Mouse (Mus musculus): ENCODE measurements at regions not wholly inside any gene's neighbourhood (a gene's known extent, or its start where the extent isn't known, plus 50 kb on each side); places are given as distances from the start of the nearest gene placed in this dataset.
A peak's percentile ranks its signal among the peaks of the same experiment; 100 is the strongest.

DNA sequence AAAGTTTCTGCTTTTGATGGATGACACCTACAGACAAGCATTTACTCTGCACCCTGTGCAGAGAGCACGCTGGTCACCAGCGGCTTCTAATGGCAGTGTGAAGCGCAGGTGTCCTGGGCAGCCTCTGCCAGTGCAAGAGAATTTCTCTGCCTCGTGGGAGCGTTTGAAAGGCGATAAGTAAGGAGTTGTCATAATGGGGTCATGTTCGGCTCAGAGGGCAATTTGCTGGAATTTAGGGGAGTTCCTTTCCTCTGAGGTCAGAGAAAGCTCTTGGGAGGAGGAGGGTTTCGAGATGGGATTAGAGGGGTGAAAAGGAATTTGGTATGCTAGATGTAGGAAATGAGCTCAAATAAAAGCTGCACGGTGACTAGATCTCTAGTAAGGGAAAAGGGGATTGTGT, 144.5 kb downstream of the Ttc32 start:
- ChIA-PET POLR2A (interaction anchor here (1.3 kb wide), 1 partner anchor 49 kb away, joined by 3 read pairs; no protein-coding TSS in a partner anchor), CTCF (interaction anchor here (1.0 to 3.5 kb wide), 4 partner anchors 8 to 1049 kb away, joined by 3 to 12 read pairs (median 3); no protein-coding TSS in a partner anchor)
- in situ Hi-C loops (cut with MboI; ENCODE audit: low pct_unique_long_range_greater_than_20kb) = loop anchor here (25.0 kb wide), 1 partner anchor 1363 kb away; no protein-coding TSS in a partner anchor
- TF ChIP-seq CTCF (IDR thresholded peaks at IDR 0.05) = peak; percentile 22
- H3K27me3 ChIP-seq = no peaks in the 10 kb centered on the region
- ATAC-seq = peak; percentile 56
- peak; percentile 42 for DNase-seq (ENCODE audit: low read depth, low spot score)

DNA sequence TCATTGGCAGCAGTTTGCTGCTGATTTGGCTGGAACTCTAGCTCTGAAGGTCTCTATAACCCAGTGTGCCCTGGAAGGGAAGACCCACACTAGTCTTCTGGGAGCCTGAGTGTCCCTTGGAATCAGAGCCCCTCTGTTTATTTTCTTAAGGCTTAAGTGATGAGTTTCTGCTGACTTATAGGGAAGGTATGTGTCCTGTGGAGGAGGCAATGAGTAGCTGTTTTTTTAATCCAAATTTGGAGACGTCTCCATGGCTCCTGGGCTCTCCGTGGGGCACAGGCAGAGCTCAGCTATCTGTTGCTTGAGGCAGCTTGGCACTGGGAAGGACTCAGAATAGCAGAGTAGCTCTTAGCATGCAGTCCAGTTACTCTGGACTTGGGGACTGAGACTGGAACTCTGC, 146.4 kb downstream of the Ttc32 start:
- H3K27me3 ChIP-seq = no peaks in the 10 kb centered on the region
- POLR2A ChIA-PET = no interaction called here
- DNase-seq (ENCODE audit: low read depth, low spot score) (peak; percentile 30), ATAC-seq (peak; percentile 51)
- CTCF ChIA-PET = interaction anchor here (1.5 to 3.5 kb wide), 2 partner anchors 10 to 66 kb away, joined by 3 to 12 read pairs; no protein-coding TSS in a partner anchor
- in situ Hi-C loops (cut with MboI; ENCODE audit: low pct_unique_long_range_greater_than_20kb) = no loop called here
- no peak for TF ChIP-seq CTCF (IDR thresholded peaks at IDR 0.05)

DNA sequence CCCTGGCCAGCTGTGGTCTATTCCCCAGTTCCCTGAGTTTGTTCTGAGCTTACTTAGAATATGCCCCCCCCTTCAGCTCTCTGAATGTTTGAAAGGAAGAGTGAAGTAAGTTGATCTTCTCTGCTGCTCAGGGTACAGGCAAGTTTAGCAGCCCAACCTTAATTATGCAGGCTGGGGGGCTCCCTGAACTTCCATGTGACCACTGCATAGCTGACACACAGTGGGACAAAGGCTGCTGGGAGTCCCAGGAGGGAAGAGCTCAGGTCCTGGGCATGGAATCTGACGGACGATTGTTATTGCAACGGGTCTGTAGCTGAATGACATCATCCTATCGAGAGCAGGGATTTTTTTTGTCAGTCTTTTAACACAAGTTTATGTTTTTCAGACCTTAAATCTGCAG, 148.8 kb downstream of the Ttc32 start:
- TF ChIP-seq CTCF (IDR thresholded peaks at IDR 0.05) = no peak
- no peak for DNase-seq (ENCODE audit: low read depth, low spot score)
- ChIA-PET CTCF (no interaction called here), POLR2A (no interaction called here)
- ATAC-seq = no peak
- H3K27me3 ChIP-seq = no peaks in the 10 kb centered on the region
- in situ Hi-C loops (cut with MboI; ENCODE audit: low pct_unique_long_range_greater_than_20kb) = no loop called here

DNA sequence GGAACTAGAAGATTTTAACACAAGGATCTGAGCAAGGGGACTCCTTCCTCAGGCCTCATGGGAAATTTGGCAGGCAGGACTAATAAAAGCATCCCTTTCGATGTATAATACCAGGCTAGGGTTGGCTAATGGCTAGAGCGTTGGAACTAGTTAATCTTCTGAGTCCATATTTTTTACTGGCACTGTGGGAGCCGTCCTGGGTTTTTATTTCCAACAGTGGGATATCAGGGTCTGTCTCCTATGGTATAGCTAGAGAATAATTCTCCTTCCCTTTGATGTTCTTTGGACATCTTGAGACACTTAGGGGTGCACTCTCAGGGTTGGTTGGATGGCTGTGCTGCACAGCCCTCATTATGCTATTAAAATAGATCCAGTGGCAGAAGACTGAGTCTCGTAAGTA, 150.9 kb downstream of the Ttc32 start:
- no peaks in the 10 kb centered on the region for H3K27me3 ChIP-seq
- DNase-seq (ENCODE audit: low read depth, low spot score) (no peak), ATAC-seq (no peak)
- TF ChIP-seq CTCF (IDR thresholded peaks at IDR 0.05) = no peak
- ChIA-PET CTCF (no interaction called here), POLR2A (no interaction called here)
- in situ Hi-C loops (cut with MboI; ENCODE audit: low pct_unique_long_range_greater_than_20kb) = no loop called here

DNA sequence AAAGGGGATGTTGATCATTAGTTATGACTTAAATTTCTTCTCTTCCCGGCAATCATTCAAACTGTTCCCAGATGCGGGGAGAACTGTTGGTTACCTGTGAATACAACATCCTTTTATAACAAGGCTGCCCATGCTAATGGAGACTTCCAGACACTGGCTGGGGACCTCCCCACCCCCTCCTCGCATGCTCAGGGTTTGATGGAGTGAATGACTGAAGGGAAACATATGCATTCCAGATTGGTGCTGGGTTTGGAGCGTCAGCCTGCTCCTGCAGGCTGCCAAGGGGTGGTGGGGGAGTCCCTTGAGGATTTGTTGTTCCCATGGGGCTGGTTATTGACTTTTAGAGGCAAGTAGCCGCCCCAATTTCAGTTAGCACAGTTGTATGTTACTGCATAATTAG, 161.9 kb downstream of the Ttc32 start:
- no peak for TF ChIP-seq CTCF (IDR thresholded peaks at IDR 0.05)
- ATAC-seq = no peak
- ChIA-PET POLR2A (no interaction called here), CTCF (interaction anchor here (0.7 kb wide), 1 partner anchor 17 kb away, joined by 3 read pairs; no protein-coding TSS in a partner anchor)
- DNase-seq (ENCODE audit: low read depth, low spot score) = no peak
- no peaks in the 10 kb centered on the region for H3K27me3 ChIP-seq
- in situ Hi-C loops (cut with MboI; ENCODE audit: low pct_unique_long_range_greater_than_20kb) = no loop called here

DNA sequence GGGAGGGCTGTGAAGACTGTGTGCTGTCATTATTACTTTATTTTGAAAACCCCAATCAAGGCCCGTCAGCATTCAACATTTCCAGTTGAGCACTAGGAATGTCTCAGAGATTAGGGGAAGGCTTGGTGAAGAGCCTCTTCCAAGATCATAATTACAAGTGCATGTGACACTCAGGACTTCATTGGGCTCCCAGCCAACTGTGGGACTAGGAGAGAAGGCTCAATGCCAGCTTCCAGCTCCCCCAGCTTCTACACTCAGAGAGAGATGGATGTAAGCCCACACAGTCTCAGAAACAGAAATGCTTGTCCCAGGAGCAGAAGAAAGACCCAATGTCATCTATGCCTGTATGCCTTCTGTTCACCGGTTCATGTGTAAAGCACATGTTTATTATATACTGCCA, 169.5 kb downstream of the Ttc32 start:
- no peak for DNase-seq (ENCODE audit: low read depth, low spot score)
- CTCF ChIA-PET = no interaction called here
- no peaks in the 10 kb centered on the region for H3K27me3 ChIP-seq
- no peak for TF ChIP-seq CTCF (IDR thresholded peaks at IDR 0.05)
- in situ Hi-C loops (cut with MboI; ENCODE audit: low pct_unique_long_range_greater_than_20kb) = no loop called here
- POLR2A ChIA-PET = no interaction called here
- no peak for ATAC-seq

DNA sequence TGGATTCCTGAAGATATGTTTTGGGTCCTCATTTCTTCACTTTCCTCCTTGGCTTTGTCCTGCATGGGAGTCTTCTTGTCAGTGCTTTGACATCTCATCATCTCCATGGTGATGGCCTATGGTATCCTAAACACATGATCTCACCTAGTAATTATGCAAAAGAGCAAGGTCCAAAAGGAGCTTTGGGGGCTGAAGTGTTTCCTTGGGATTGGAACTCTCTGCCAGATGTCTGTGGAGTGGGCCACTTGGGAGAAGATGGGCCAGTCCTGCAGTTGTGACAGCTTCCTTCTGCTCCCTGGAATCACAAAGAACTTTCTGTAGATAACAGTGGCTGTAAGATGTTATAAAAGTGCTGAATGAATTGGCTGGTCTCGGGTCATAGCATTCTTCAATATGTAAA, 182.4 kb downstream of the Ttc32 start:
- no peak for TF ChIP-seq CTCF (IDR thresholded peaks at IDR 0.05)
- DNase-seq (ENCODE audit: low read depth, low spot score) (no peak), ATAC-seq (no peak)
- H3K27me3 ChIP-seq = no peaks in the 10 kb centered on the region
- ChIA-PET CTCF (no interaction called here), POLR2A (interaction anchor here (0.5 kb wide), 1 partner anchor 12 kb away, joined by 3 read pairs; no protein-coding TSS in a partner anchor)
- in situ Hi-C loops (cut with MboI; ENCODE audit: low pct_unique_long_range_greater_than_20kb) = no loop called here

DNA sequence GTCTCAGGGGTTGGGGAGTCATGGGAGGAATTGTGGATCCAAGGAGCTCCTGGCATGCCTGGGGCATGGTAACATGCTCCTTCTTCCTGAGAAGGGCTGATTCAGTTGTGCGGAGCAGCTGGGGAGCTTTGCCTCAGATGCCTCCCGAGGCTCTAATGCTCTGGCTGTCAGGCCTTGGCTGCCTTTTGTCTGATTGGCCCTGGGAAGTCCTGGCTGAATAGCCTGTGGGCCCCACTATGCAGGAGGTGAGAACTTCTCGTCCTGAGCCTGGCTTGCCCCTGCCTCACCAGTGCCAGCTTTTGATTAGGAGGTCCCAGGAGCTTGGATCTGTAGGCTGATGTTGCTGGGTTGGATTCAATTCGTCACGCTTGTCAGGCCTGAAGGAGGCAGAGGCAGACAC, 195.2 kb downstream of the Ttc32 start:
- ATAC-seq = no peak
- DNase-seq (ENCODE audit: low read depth, low spot score) = no peak
- in situ Hi-C loops (cut with MboI; ENCODE audit: low pct_unique_long_range_greater_than_20kb) = no loop called here
- ChIA-PET POLR2A (no interaction called here), CTCF (no interaction called here)
- no peak for TF ChIP-seq CTCF (IDR thresholded peaks at IDR 0.05)
- H3K27me3 ChIP-seq = no peaks in the 10 kb centered on the region

DNA sequence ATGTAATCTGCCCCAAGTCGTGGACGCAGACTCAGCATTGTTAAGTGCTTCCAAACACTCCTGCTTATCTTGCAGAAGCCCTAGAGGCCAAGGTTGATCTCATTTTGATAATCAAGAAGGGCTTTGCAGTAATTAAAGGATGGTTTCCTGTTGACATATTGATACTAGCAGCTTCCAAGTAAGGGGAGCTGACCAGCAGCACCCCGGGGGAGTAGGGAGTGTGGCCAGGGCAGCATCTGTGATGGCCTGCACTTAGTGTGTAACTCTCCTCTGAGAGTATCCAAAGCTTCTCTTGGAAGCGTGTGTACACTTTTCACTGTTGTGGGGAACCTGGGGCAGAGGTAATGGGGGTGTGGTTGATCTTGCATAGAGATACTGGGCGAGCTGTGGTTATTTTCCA, 198.1 kb downstream of the Ttc32 start:
- no peak for TF ChIP-seq CTCF (IDR thresholded peaks at IDR 0.05)
- DNase-seq (ENCODE audit: low read depth, low spot score) = no peak
- CTCF ChIA-PET = no interaction called here
- ATAC-seq = no peak
- POLR2A ChIA-PET = no interaction called here
- in situ Hi-C loops (cut with MboI; ENCODE audit: low pct_unique_long_range_greater_than_20kb) = no loop called here
- H3K27me3 ChIP-seq = no peaks in the 10 kb centered on the region

DNA sequence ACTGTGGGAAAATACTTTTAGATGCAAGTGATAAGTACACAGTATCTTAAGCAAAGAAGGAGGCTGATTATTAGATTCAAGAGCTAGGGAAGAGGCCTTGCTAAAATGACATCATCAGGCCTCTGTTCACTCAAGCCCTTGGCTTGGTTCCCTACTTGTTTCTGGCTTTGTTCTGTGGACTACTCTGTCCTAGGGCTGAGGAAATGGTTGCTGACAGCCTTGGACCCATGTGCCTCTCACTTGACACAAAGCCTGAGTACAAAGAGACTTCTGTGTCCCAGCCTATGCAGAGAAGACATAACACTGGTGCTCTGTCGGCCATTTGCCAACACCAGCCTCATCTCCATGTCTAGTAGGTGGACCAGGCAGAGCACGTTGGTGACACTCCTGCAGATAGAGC, 198.7 kb downstream of the Ttc32 start:
- POLR2A ChIA-PET = no interaction called here
- H3K27me3 ChIP-seq = no peaks in the 10 kb centered on the region
- CTCF ChIA-PET = no interaction called here
- ATAC-seq (no peak), DNase-seq (ENCODE audit: low read depth, low spot score) (no peak)
- TF ChIP-seq CTCF (IDR thresholded peaks at IDR 0.05) = no peak
- in situ Hi-C loops (cut with MboI; ENCODE audit: low pct_unique_long_range_greater_than_20kb) = no loop called here

DNA sequence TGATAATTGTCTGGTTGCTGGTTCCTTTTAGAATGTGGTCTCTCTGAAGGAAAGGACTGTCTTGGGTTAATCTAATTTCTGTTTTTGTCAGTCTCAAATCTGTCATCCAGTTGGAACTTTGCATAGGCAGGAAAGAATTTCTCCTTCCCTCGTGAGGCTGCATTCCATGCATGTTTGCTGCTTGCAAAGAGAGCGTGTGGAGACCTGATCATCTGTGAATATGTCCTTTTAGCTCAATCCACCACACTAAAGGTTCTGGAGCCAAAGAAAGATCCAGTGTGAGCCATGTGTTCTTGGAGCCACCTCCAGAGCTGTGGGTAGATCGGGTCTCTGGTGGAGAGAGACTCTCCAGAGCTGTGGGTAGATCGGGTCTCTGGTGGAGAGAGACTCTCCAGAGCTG, 200.2 kb downstream of the Ttc32 start:
- H3K27me3 ChIP-seq = no peaks in the 10 kb centered on the region
- in situ Hi-C loops (cut with MboI; ENCODE audit: low pct_unique_long_range_greater_than_20kb) = no loop called here
- TF ChIP-seq CTCF (IDR thresholded peaks at IDR 0.05) = no peak
- CTCF ChIA-PET = interaction anchor here (0.7 to 1.5 kb wide), 2 partner anchors 9 to 10 kb away, joined by 3 read pairs; no protein-coding TSS in a partner anchor
- POLR2A ChIA-PET = interaction anchor here (0.6 kb wide), 1 partner anchor 322 kb away, joined by 3 read pairs; no protein-coding TSS in a partner anchor
- no peak for DNase-seq (ENCODE audit: low read depth, low spot score)
- ATAC-seq = peak; percentile 87

DNA sequence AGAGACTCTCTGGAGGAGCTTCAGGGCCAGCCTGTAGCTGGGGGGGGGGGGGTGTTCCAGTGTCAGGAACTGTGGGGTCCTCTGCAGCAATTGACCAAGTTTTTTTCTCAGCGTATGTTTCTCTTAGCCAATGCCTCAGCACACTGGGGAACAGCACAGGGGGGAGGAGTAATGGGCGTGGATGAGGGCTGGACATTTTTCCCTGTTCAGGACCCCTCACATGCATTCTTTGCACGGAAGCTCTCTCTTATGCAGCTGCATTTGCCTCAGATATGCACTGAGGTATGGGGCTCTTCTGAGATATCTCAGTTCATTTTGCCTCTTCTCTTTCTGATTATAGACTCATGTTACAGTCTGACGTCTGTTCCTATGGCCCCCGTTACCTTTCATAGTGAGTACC, 200.8 kb downstream of the Ttc32 start:
- no peak for DNase-seq (ENCODE audit: low read depth, low spot score)
- no peak for ATAC-seq
- POLR2A ChIA-PET = interaction anchor here (0.6 kb wide), 1 partner anchor 321 kb away, joined by 3 read pairs; no protein-coding TSS in a partner anchor
- no peak for TF ChIP-seq CTCF (IDR thresholded peaks at IDR 0.05)
- in situ Hi-C loops (cut with MboI; ENCODE audit: low pct_unique_long_range_greater_than_20kb) = no loop called here
- H3K27me3 ChIP-seq = no peaks in the 10 kb centered on the region
- CTCF ChIA-PET = interaction anchor here (0.7 to 1.5 kb wide), 2 partner anchors 10 kb away, joined by 3 read pairs; no protein-coding TSS in a partner anchor

Measured in Patski (cell line).